Mouse (Mus musculus): ENCODE measurements around the gene Tmem117. TPM values are rescaled to one million over a fixed set of nuclear protein-coding genes. Genes with fewer than 3 reads are reported as not detected.

Gene Tmem117
- total and polyA plus RNA-seq, 3 experiments: 0.16 TPM; not detected in 2

GRCm38 (mm10) chr15:95068799-95069198 is 439.8 kb downstream of the Tmem117 start:
- Histone ChIP-seq H3K4me3 (ENCODE audit: low read depth, low read length) (no peak overlapping the region), H3K9me3 (replicated peaks) (peaks cover 33% of the 10 kb centered on the region), H3K4me1 (ENCODE audit: insufficient read depth, low read depth, low read length) (no peaks in the 10 kb centered on the region), H3K36me3 (replicated peaks) (no peaks in the 10 kb centered on the region), H3K27me3 (ENCODE audit: insufficient read depth, low read length) (no peaks in the 10 kb centered on the region)
- DNase-seq (ENCODE audit: low spot score): no peak
- TF ChIP-seq GATA1 (IDR thresholded peaks at IDR 0.05; ENCODE audit: borderline replicate concordance, low read length) (no peak), TAL1 (conservative IDR thresholded peaks at IDR 0.05; ENCODE audit: low read depth, low read length) (no peak), GATA2 (IDR thresholded peaks at IDR 0.05; ENCODE audit: borderline replicate concordance, low read depth, low read length) (no peak), POLR2AphosphoS5 (IDR thresholded peaks at IDR 0.05; ENCODE audit: insufficient replicate concordance, low read depth, low read length) (no peak), CTCF (IDR thresholded peaks at IDR 0.05; ENCODE audit: low read depth, low read length) (no peak)
- no peak for ATAC-seq (ENCODE audit: extremely low read depth, insufficient number of reproducible peaks, low FRiP score, poor library complexity, severe bottlenecking)

- H3K4me1 ChIP-seq (ENCODE audit: insufficient read depth, low read depth, low read length): no peaks in the 10 kb centered on the region
- peaks cover 39% of the 10 kb centered on the region for H3K9me3 ChIP-seq (replicated peaks)
- no peaks in the 10 kb centered on the region for H3K27me3 ChIP-seq (ENCODE audit: insufficient read depth, low read length)
- DNase-seq (ENCODE audit: low spot score): no peak
- no peaks in the 10 kb centered on the region for H3K36me3 ChIP-seq (replicated peaks)
- H3K4me3 ChIP-seq (ENCODE audit: low read depth, low read length): no peak overlapping the region
- TF ChIP-seq POLR2AphosphoS5 (IDR thresholded peaks at IDR 0.05; ENCODE audit: insufficient replicate concordance, low read depth, low read length) (no peak), TAL1 (conservative IDR thresholded peaks at IDR 0.05; ENCODE audit: low read depth, low read length) (no peak), GATA2 (IDR thresholded peaks at IDR 0.05; ENCODE audit: borderline replicate concordance, low read depth, low read length) (no peak), CTCF (IDR thresholded peaks at IDR 0.05; ENCODE audit: low read depth, low read length) (no peak), GATA1 (IDR thresholded peaks at IDR 0.05; ENCODE audit: borderline replicate concordance, low read length) (no peak)
- ATAC-seq (ENCODE audit: extremely low read depth, insufficient number of reproducible peaks, low FRiP score, poor library complexity, severe bottlenecking): no peak
These were observed 441.8 kb downstream of the Tmem117 start for GRCm38 (mm10) chr15:95070881-95071280.

GRCm38 (mm10) chr15:95075356-95075755 is 446.3 kb downstream of the Tmem117 start:
- Histone ChIP-seq H3K4me1 (ENCODE audit: insufficient read depth, low read depth, low read length) (no peaks in the 10 kb centered on the region), H3K36me3 (replicated peaks) (no peaks in the 10 kb centered on the region), H3K27me3 (ENCODE audit: insufficient read depth, low read length) (no peaks in the 10 kb centered on the region), H3K9me3 (replicated peaks) (peaks cover 38% of the 10 kb centered on the region), H3K4me3 (ENCODE audit: low read depth, low read length) (no peak overlapping the region)
- TF ChIP-seq CTCF (IDR thresholded peaks at IDR 0.05; ENCODE audit: low read depth, low read length) (no peak), POLR2AphosphoS5 (IDR thresholded peaks at IDR 0.05; ENCODE audit: insufficient replicate concordance, low read depth, low read length) (no peak), TAL1 (conservative IDR thresholded peaks at IDR 0.05; ENCODE audit: low read depth, low read length) (no peak), GATA2 (IDR thresholded peaks at IDR 0.05; ENCODE audit: borderline replicate concordance, low read depth, low read length) (no peak), GATA1 (IDR thresholded peaks at IDR 0.05; ENCODE audit: borderline replicate concordance, low read length) (no peak)
- no peak for ATAC-seq (ENCODE audit: extremely low read depth, insufficient number of reproducible peaks, low FRiP score, poor library complexity, severe bottlenecking)
- DNase-seq (ENCODE audit: low spot score): no peak

GRCm38 (mm10) chr15:95081654-95082053 is 452.6 kb downstream of the Tmem117 start:
- Histone ChIP-seq H3K36me3 (replicated peaks) (no peaks in the 10 kb centered on the region), H3K4me1 (ENCODE audit: insufficient read depth, low read depth, low read length) (no peaks in the 10 kb centered on the region), H3K9me3 (replicated peaks) (peaks cover 38% of the 10 kb centered on the region), H3K4me3 (ENCODE audit: low read depth, low read length) (no peak overlapping the region), H3K27me3 (ENCODE audit: insufficient read depth, low read length) (no peaks in the 10 kb centered on the region)
- no peak for TF ChIP-seq GATA1 (IDR thresholded peaks at IDR 0.05; ENCODE audit: borderline replicate concordance, low read length)
- TF ChIP-seq TAL1 (conservative IDR thresholded peaks at IDR 0.05; ENCODE audit: low read depth, low read length): no peak
- no peak for TF ChIP-seq GATA2 (IDR thresholded peaks at IDR 0.05; ENCODE audit: borderline replicate concordance, low read depth, low read length)
- no peak for TF ChIP-seq POLR2AphosphoS5 (IDR thresholded peaks at IDR 0.05; ENCODE audit: insufficient replicate concordance, low read depth, low read length)
- TF ChIP-seq CTCF (IDR thresholded peaks at IDR 0.05; ENCODE audit: low read depth, low read length): no peak
- ATAC-seq (ENCODE audit: extremely low read depth, insufficient number of reproducible peaks, low FRiP score, poor library complexity, severe bottlenecking) (no peak), DNase-seq (ENCODE audit: low spot score) (no peak)

- DNase-seq (ENCODE audit: low spot score): no peak
- no peak overlapping the region for H3K4me3 ChIP-seq (ENCODE audit: low read depth, low read length)
- no peaks in the 10 kb centered on the region for H3K27me3 ChIP-seq (ENCODE audit: insufficient read depth, low read length)
- H3K9me3 ChIP-seq (replicated peaks): peaks cover 17% of the 10 kb centered on the region
- ATAC-seq (ENCODE audit: extremely low read depth, insufficient number of reproducible peaks, low FRiP score, poor library complexity, severe bottlenecking): no peak
- H3K4me1 ChIP-seq (ENCODE audit: insufficient read depth, low read depth, low read length): no peaks in the 10 kb centered on the region
- TF ChIP-seq TAL1 (conservative IDR thresholded peaks at IDR 0.05; ENCODE audit: low read depth, low read length) (no peak), GATA2 (IDR thresholded peaks at IDR 0.05; ENCODE audit: borderline replicate concordance, low read depth, low read length) (no peak), POLR2AphosphoS5 (IDR thresholded peaks at IDR 0.05; ENCODE audit: insufficient replicate concordance, low read depth, low read length) (no peak), GATA1 (IDR thresholded peaks at IDR 0.05; ENCODE audit: borderline replicate concordance, low read length) (no peak), CTCF (IDR thresholded peaks at IDR 0.05; ENCODE audit: low read depth, low read length) (no peak)
- no peaks in the 10 kb centered on the region for H3K36me3 ChIP-seq (replicated peaks)
These were observed 456.9 kb downstream of the Tmem117 start for GRCm38 (mm10) chr15:95085962-95086361.

GRCm38 (mm10) chr15:95100133-95100532 is 471.1 kb downstream of the Tmem117 start:
- no peak for DNase-seq (ENCODE audit: low spot score)
- Histone ChIP-seq H3K4me3 (ENCODE audit: low read depth, low read length) (no peak overlapping the region), H3K4me1 (ENCODE audit: insufficient read depth, low read depth, low read length) (no peaks in the 10 kb centered on the region), H3K36me3 (replicated peaks) (no peaks in the 10 kb centered on the region), H3K27me3 (ENCODE audit: insufficient read depth, low read length) (no peaks in the 10 kb centered on the region), H3K9me3 (replicated peaks) (peaks cover 20% of the 10 kb centered on the region)
- no peak for TF ChIP-seq POLR2AphosphoS5 (IDR thresholded peaks at IDR 0.05; ENCODE audit: insufficient replicate concordance, low read depth, low read length)
- no peak for TF ChIP-seq CTCF (IDR thresholded peaks at IDR 0.05; ENCODE audit: low read depth, low read length)
- no peak for TF ChIP-seq GATA2 (IDR thresholded peaks at IDR 0.05; ENCODE audit: borderline replicate concordance, low read depth, low read length)
- no peak for TF ChIP-seq GATA1 (IDR thresholded peaks at IDR 0.05; ENCODE audit: borderline replicate concordance, low read length)
- no peak for TF ChIP-seq TAL1 (conservative IDR thresholded peaks at IDR 0.05; ENCODE audit: low read depth, low read length)
- no peak for ATAC-seq (ENCODE audit: extremely low read depth, insufficient number of reproducible peaks, low FRiP score, poor library complexity, severe bottlenecking)
